Mouse (Mus musculus) mature B cell (primary cell): ENCODE measurements around the gene Hoxb6.

ENCODE experiments used
- in situ Hi-C: fragments of 300-500 bp; cut with MboI; formaldehyde crosslinking; loops from 2 replicates; pipeline ENCODE4 v1.14.3; 2019

Hoxb6 gene

DNA sequence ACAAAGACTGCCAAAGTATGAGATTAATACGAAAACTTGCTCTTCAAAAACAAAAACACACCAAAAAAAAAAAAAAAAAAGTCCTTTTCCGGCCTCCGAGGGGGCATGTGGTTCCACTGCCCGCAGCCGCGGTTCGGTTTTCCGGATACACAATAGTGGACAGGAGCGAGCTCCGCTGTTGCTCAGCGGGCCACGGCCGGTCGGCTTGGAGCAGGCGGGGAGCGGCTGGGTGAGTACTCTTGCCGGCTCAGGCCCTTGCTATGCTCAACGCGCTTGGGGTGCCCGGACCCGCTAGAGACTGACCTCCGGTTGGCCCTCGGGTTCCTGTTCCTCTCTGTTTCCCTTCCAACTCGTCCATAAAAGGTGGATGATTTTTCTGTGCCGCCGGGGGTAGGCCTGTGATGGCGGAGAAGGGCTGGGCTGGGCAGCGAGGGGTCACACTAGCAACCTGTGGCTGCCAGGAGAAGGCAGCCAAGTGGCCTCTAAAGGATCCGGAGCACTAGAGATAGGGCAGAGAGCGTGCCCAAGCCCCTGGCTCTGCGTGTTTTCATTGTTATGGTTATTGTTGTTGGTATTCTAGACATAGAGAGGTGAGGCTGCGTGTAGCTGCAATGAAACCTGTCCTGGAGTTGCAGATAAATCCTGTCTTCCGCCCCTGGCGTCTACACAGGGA, 22.5 kb downstream of the Hoxb6 start:
- in situ Hi-C loops: no loop called here

- in situ Hi-C loops: no loop called here
Observed at GRCm38 (mm10) chr11:96315344-96315681, 23.0 kb downstream of the Hoxb6 start.

- in situ Hi-C loops: no loop called here
Observed at GRCm38 (mm10) chr11:96316696-96317607, 24.7 kb downstream of the Hoxb6 start.

DNA sequence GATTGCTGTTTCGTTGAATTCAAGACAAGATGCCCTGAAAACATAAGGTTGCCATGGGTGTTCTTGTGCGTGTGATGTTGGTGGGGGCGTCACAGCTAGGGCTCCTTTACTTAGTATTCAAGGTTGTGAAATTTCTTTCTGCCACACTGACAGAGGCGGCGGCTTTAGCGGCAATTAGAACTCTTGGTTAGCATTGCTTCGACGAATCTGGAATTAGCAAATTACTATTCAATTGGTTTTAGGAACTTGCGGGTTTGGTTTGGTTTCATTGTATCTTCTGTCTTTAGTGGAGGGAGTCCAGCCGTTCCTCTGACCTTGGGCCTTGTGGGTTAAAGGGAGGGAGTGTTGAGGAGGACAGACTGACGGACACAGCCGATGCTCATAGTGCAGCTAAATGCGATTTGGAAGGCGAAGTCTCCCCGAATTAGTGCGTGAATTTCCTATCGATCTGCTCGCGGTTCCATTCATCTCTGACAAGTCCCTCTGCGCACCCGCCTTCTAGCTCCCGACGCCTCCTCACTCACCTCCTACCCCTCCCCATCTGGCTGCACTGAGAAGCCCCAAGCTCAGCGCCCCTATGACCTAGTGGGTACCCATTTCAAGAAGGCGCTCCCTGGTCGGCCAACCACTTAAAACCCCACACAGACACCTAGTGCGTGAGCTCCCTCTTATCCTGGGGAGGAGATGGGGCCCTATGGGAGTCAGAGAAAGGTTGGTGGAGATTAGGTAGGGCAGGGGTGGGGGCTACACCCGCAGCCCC, 25.5 kb downstream of the Hoxb6 start, which contains the start of gene Hoxb4:
TSS of gene Hoxb4 (plus strand) at position 660 of the 760 bp plus-strand sequence.
- in situ Hi-C loops: no loop called here

- in situ Hi-C loops: no loop called here
Observed at GRCm38 (mm10) chr11:96318368-96319070, 26.2 kb downstream of the Hoxb6 start.

DNA sequence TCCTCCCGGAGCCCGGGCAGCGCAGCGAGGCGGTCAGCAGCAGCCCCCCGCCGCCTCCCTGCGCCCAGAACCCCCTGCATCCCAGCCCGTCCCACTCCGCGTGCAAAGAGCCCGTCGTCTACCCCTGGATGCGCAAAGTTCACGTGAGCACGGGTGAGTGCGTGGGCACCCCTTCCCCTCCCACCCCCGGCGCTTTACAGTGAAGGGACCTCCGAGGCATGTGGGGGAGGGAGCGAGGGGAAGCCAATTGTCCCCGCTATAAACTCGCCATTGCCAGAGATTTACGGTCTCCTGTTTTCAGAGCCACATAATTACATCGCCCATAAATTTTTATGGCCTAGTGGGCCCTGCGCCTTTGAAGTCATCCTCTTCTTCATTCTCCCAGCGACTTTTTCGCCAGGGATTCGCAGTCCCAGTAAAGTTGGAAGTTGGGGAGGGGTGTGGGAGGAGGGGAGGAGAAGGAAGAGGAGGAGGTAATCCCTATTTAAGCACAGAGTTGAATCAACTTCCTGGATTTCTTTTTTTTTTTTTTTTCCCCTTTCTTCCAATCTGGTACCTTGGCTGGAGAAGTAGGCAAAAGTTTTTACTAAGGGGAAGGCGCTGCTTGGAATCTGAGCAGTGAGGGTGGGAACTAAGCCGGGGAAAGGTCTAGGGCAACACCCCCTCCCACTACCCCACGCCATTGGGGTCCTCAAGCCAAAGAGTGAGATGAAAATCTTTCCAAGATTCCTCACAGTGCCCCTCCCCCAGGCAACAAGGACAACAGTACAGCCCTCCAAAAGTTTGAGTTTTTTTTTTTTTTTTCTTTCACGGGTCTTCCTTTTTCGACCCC, 27.0 kb downstream of the Hoxb6 start:
- in situ Hi-C loops: no loop called here

GRCm38 (mm10) chr11:96319910-96320309, 27.6 kb downstream of the Hoxb6 start:
- in situ Hi-C loops: no loop called here

GRCm38 (mm10) chr11:96320688-96321087, 28.4 kb downstream of the Hoxb6 start:
- in situ Hi-C loops: no loop called here

DNA sequence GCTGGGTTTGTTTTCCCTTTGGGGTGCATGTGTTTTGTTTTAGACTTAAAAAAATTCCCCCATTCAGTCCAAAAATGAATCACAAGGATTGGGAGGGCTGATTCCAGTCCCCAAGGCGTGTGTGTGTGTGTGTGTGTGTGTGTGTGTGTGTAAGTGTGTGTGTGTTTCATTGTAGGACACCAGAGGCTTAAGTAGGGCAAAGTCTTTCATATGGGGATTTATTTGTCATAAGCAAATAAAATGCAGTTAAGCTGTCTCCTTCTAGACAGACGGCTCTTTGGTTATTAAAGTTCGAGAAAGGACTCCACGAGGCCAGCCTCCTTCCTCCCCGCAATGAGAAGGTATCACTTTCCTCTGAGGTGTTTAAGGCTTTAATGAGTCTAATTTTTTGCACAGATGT, 29.6 kb downstream of the Hoxb6 start:
- in situ Hi-C loops: no loop called here

DNA sequence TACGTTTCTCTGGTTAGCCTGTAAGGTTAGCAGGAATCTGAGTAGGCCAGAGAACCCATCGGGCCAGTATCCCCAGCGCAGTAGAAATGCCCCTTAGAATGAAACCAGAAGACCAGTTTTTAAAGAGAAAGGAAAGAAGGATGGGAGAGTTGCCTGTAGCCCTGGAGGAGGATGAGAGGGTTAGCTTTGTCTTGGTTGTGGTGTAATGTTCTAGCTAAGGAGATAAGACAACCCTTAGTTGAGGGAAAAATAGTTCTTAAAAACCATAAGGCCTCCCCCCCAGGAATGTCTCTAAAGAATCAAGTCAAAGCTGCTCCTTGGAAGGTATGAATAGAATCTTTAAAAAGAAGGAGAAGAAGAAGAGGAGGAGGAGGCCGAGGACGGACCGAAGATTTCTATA, 30.5 kb downstream of the Hoxb6 start:
- in situ Hi-C loops: no loop called here

DNA sequence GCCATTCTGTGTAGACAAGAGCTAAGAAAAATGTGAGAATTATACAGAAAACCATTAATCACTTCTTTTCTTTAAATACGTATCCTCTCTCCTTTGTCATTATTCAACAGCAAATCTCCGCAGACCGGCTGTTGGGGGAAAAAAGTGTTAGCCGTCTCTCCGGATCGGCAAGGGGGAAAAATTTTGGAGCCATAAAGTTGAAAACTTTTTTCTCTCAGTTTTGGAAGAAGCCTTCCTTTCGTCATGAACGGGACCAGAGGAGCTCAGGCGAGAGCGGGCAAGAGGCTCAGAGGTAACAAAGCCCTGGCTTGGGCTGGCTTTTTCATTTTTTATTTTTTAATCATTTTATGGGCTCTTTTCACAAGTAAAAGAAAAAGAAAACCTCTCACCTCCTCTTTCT, 30.9 kb downstream of the Hoxb6 start, which contains the start of gene Hoxb3:
TSS of gene Hoxb3 (plus strand) at position 173 of the 400 bp plus-strand sequence.
- in situ Hi-C loops: no loop called here

DNA sequence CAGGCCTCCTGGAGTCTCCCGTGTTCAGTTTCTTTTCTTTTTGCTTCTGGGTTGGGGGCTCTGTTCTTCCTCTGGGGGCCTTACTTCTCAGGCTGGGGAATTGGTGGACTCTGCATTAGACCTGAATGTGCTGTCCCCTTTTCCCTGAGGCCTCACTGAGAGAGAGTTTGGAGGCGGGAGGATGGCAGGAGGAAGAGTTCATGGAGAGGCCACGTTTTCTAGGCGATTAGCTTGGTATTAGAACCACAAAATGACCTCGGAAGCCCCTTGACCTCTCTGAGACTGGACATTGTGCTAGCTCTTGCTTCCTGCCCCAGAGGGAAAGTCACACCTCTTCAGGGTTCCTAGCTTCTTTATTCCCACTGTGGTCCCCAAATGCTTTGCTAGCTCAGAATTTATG, 31.8 kb downstream of the Hoxb6 start:
- in situ Hi-C loops: no loop called here

GRCm38 (mm10) chr11:96324965-96325364, 32.7 kb downstream of the Hoxb6 start:
- in situ Hi-C loops: no loop called here

GRCm38 (mm10) chr11:96325747-96326212, 33.5 kb downstream of the Hoxb6 start:
- in situ Hi-C loops: no loop called here

DNA sequence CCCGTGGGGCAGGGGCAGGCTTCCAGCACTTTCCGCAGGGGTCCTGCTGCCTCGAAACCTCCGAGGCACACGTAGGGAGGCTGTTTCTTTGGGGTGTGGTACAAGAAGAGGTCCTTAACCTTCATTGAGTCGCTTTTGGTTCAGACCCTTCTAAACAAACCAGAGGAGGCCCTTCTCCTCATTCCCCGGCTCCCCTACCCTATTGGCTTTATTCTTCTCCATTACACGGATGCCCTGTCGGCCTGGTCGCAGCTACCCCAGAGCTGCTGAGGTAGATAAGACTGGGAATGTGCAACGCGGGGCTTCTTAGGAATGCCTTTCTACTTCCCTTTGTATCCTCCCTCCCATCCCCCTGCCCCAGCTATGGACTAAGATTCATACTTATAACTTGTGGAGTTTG, 34.4 kb downstream of the Hoxb6 start:
- in situ Hi-C loops: no loop called here

GRCm38 (mm10) chr11:96327122-96327521, 34.8 kb downstream of the Hoxb6 start:
- in situ Hi-C loops: no loop called here

GRCm38 (mm10) chr11:96327750-96328149, 35.5 kb downstream of the Hoxb6 start:
- in situ Hi-C loops: no loop called here

DNA sequence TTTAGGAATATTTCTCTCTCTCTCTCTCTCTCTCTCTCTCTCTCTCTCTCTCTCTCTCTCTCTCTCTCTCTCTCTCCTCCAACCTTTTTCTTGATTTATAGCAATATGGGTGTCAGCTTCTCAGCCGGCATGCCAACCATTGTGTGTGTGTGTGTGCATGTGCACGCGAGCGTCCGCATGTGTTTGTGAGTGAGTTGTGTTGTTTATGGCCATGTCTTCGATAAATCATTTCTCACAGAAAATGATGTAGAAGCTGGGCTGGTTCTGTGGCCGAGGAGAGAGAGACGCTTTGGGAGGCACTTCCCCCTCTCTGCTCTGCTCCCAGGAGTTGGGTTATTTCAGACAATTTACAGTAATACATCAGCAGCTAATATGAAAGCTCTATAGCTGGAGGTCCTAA, 36.3 kb downstream of the Hoxb6 start:
- in situ Hi-C loops: no loop called here

DNA sequence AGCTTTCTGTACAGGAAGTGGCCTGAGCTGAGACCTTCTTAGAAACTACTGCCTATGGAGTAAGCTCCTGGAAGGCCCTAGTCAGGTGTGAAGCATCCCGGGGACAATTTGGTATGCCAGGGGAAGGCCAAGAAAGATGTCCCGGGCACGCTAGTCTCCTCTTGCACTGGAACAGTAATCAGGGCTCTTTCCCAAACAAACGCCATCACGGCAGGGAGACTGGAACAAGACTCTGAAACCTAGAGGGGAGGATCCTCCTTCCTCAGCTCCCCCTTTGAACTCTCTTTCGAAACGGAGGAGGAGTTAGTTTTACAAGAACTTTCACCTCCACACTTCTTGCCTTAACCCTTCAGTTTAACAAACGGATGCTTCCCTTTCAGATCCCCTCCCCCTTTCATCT, 39.8 kb downstream of the Hoxb6 start:
- in situ Hi-C loops: no loop called here

DNA sequence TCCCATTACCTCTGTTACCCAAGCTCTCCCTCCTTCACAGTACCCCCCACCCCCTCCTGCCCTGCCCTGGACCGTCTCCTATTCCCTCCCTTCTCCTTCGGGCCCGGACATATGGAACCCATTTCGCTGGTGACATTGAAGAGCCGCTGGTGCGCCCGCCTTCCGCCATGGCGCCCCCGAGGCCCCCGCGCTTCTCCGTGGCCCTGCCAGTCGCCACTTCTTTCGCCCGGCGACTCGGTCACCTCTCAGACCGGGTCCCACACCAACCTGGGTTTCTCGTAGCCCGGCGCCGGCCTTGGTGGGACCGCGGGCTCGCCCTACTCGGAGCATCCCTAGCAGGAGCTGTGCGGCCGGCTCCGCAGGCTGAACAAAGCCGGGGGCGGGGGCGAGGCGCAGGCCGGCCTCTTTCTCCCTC, 40.3 kb downstream of the Hoxb6 start:
- in situ Hi-C loops: no loop called here
